Mouse (Mus musculus) gastrocnemius, postnatal 10 days (tissue): ENCODE results near the gene Glrx. TPM values are rescaled to one million over a fixed set of nuclear protein-coding genes. Genes with fewer than 3 reads are reported as not detected.
"Not testable (repeated sequence)": the region's sequence is repeated elsewhere in the genome, so short reads cannot be mapped to it uniquely, and the experiment has no call there.

ENCODE experiments used
- DNase-seq: peaks from one replicate; pipeline ENCODE4 v3.0.0; 2021; ENCODE audit warnings: mixed read lengths
- total RNA-seq, 2 experiments: library from RNA; stranded (reverse); gene quantifications; 2 replicates each; pipeline ENCODE4 v1.2.3; 2021

The Glrx gene
- total RNA-seq, 2 experiments from 2014 or later: 35.2 to 36.7 TPM

DNA sequence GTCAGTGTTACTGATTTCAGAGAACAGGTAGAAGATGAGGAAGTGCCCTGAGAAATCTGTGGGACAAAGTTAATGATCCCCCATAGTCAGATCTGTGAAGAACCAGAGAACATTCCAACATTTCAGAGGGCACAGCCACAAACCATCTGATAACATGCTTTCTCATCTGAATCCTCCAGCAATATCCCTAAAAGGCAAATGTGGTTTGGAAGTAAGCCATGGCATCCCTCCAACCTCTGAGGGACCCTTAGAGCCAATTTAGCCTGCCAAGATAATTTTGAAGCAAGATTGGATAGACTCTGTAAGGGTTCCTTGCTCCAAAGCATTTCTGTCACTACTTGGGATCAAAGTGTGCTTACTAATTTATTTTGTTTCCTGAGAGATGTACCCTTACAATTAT is 6.2 kb upstream of the Glrx start:
- DNase-seq: no peak

GRCm38 (mm10) chr13:75835461-75835860 is 4.2 kb upstream of the Glrx start:
- no peak for DNase-seq

- no peak for DNase-seq
Measured at GRCm38 (mm10) chr13:75838506-75838905, 1.2 kb upstream of the Glrx start.

GRCm38 (mm10) chr13:75840752-75841285 is 1.2 kb downstream of the Glrx start:
- no peak for DNase-seq

- no peak for DNase-seq
Measured at GRCm38 (mm10) chr13:75841950-75842349, 2.3 kb downstream of the Glrx start.

- no peak for DNase-seq
Measured at GRCm38 (mm10) chr13:75843331-75843730, 3.7 kb downstream of the Glrx start.

DNA sequence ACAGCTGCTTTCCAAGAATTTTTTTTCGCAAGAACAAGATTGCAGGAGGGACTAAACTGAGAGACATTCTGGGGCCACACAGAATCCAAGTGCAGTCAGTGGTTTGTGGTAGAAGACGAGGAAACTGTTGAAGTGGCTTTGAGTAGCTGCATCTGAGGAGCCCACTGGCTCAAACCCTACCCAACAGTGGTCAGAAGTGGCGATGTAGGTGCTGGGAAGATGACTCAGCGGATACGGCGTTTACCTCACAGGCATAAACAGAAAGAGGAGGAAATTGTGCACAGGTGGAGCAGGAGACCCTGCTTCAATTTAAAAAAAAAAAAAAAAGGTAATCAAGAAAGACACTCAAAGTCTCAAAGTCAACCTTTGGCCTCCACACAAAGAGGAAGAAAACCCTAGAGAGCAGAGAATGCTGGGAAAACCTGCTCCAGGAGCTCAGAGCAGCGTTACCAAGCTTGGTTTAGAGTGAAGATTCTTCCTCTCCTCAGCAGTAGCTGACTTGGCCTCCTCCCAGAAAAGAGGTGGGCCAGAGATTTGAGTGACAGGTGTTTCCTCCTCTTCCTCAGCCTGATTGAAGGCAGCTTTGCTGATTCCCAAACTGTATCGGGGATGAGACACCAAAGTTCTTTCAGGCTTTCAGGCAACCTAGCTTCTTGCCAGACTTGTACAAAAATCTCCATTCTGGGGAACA is 4.5 kb downstream of the Glrx start:
- DNase-seq: no peak

DNA sequence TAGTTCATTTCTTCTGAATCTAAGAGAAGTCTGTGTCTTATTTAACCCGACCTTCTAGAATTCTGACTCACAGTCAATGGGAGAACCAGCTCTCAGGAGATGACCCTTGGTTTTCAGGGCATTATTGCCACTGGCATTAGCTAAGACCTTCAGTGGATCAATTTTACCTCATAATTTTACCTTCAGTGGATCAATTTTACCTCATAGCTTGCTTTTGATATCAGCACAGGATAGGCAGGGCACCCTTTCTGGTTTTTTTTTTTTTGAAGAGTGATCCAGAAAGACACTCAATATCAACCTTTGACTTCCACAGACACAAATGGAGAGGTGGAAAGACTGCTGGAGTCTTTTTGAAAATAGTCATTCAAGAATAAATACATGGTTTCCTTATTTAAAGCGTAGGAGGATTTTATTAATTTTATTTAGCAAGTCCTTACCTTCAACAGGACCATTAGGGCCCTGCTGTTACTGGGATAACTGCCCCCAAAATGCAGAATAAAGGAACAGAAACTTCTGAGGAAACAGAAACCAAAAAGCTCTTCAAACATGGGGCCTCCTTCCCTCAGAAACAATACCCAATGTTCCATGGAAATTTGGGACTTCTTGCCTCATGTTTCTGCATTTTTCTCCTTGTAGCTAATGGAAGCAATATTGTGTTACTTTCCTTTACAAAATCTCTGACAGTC is 5.3 kb downstream of the Glrx start:
- DNase-seq: no peak

DNA sequence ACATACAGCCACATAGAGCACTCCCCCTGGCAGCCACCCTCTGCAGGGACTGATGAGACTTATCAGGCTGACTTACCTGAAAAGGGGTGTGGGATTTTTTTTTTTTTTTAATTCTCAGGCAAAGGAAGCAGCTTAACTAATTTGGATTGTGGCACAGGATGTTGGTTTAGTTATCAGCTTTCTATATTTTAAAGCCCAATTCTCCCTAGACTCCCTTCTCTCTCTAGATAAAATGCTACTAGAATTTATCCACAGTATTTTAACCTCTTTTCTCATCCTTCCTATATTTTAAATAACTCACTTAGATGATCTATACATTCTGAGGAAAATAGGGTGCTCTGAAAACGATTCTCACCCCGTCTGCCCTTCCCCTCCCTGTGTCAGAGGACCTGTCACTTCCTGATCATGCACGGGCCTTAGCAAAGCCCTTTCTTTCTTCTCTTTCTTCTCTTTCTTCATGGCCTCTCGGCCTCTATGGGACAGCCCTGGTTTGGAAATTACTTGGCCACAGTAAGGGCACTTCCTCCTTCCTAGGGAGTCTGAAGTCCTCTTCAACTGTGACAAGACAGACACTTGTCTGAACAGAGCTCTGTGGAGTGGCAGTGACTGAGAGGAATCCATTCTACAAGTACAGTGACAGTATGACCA is 6.0 kb downstream of the Glrx start:
- no peak for DNase-seq

GRCm38 (mm10) chr13:75847027-75847426 is 7.4 kb downstream of the Glrx start:
- DNase-seq: no peak

DNA sequence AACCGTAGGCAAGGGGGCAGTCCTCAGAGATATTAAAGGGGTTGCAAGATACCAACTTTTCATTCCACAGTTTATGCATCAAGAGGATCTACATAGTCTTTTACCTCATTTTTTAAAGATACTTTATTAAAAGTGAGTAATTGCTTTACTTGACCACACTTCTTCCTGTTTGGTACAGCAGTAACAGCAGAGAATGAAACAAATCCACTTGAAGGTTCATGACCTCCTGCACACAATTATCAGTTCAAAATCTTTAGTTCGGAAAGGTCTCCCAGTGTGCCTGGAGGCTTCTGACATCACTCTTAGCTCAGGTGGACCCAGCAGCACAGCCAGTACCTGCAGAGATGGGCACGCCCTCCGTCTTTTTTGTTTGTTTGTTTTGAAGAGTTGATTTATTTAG is 12.4 kb downstream of the Glrx start:
- no peak for DNase-seq

GRCm38 (mm10) chr13:75853118-75853517 is 13.4 kb downstream of the Glrx start:
- no peak for DNase-seq

DNA sequence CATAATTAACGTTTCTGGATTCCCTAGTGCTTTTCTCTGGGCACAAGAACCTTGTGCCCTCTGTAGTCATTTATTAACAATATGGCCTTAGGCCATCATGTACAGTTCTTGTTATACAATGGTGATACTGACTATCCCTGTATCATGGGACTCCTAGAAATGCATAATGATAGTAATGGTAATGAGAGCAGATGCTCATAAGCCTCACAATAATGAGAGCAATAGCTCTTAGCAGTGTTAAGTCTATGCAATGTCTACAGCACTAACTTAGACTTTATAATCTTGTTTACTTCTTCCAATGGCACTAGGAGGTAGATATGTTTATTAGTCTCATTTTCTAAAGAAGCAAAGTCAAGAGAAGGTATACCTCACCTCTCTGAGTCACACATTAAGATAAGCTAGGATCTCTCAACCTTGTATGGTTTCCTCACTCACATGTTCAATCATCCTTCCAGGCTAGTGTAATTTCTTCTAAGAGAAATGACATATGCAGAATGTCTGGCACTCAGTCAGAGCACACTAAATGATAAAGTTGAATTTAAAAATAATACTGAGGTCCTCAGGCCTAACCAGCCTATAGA is 19.7 kb downstream of the Glrx start:
- DNase-seq: no peak

DNA sequence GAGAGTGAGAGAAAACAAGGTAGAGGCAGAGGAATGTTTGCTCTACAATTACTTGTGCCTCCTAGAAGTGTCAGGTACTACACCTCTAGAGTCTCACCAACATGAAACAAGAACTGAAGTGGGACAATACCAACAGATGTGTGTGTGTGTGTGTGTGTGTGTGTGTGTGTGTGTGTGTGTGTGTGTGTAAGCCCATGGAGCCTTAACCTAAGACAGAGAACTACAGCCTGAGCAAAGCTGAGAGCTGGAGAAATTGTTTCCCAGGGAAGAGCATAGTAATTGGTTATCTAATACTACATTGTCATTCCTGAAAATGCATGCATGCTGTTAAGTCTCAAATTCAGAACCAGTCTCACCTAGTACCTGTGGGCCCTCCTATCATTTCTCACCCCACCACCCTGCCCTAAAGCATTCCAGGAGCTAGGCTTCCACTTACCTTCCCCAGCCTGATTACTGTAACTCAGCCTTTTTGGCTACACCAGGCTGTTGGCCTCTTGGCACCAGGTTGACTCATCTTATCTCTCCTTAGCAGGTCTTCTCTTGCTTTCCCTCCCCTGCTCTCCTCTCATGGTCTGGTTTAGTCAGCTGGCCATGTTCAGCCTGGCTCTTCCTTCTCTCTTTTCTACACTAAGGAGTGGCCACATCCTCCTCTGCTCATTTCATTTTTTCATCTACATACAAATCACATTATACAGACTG is 26.0 kb downstream of the Glrx start:
- no peak for DNase-seq

DNA sequence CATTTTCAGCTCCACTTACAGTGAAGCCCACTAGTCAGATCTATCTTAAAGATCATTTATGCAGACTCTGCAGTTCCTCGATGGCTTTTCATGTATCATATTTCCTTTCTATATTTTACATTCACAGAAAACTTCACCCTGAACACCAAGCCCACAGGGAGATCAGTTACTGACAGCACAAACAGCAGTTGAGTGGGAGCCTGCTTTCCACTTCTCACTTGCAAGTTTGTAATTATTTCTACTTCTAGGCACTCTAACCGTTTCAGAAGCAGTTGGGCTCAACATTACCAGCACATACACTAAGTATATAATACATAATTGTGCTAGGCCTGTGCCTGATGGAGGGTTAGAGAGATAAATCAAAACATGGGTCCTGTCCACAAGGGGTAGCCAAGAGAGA is 28.2 kb downstream of the Glrx start:
- DNase-seq: no peak

GRCm38 (mm10) chr13:75874608-75875376 is 35.1 kb downstream of the Glrx start:
- no peak for DNase-seq

DNA sequence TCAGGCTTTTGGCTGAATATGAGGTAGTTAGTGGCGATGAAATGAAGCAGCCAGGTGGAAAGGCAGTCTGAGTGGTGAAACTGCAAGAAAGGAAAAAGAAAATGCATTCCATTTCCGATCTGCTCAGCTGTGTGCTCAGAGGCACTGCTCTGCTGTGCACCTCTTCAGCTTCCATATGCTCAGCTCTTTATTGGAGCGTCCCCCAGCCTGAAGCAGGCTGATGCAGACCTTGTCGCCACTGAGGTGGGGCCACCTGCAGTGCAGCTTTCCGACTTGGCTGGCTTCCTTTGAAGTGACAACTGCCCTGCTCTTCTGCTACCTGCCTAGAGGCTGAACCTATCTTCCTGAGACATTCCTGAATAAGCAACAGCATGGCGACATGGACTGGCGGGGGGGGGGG is 36.5 kb downstream of the Glrx start:
- DNase-seq: not testable (repeated sequence)

GRCm38 (mm10) chr13:75876592-75876991 is 36.9 kb downstream of the Glrx start:
- no peak for DNase-seq

GRCm38 (mm10) chr13:75877907-75878306 is 38.2 kb downstream of the Glrx start:
- no peak for DNase-seq

GRCm38 (mm10) chr13:75879756-75880155 is 40.1 kb downstream of the Glrx start:
- DNase-seq: no peak

GRCm38 (mm10) chr13:75880501-75880900 is 40.8 kb downstream of the Glrx start:
- no peak for DNase-seq

DNA sequence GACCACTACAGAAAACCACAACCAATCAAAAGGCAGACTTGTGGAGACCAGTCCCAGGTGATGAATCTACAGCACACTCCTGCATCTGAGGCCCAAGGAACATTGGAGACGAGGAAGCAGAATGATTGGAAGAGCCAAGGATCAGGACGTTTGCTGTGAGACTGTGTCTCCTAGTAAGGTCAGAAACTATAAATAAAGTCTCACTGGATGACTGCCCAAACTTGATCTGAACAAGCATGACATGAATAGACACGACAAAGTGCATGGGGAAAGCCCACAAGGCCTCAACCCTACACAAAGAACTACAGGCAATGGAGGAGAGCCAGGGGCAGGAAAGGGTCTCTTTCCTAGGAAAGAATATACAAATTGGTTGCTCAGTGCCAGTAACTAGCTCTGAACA is 44.1 kb downstream of the Glrx start:
- no peak for DNase-seq
